8 mouse cellular contexts compared by ENCODE assay signal in genomic region chrX:147553421-147554201, GRCm38 (mm10). TPM values are rescaled to one million over a fixed set of nuclear protein-coding genes. Genes with fewer than 3 reads are reported as not detected.
A peak's percentile ranks its signal among the peaks of the same experiment; 100 is the strongest.
DNase-seq lines count a peak whose midpoint lies in the region; ATAC-seq and TF ChIP-seq lines count a peak whose summit lies in the region.

Lrch2 (minus strand) TSS chrX:147554081.

- H3K27ac ChIP-seq in hindbrain, embryonic 16.5 days (ENCODE audit: low read depth, low read length), result peak within 1 kb of the TSS; percentile 84
- peak within 1 kb of the TSS; percentile 93 for H3K27ac ChIP-seq in midbrain, embryonic 15.5 days
- H3K27ac ChIP-seq in stomach, postnatal 0 days (replicated peaks), result peak within 1 kb of the TSS; percentile 49; the same call in 1 of the 2 replicates

- H3K9me3 ChIP-seq in hindbrain, embryonic 16.5 days (ENCODE audit: control insufficient read depth, low read length), result no peaks in the 10 kb centered on the region
- H3K9me3 ChIP-seq in midbrain, embryonic 15.5 days, result no peaks in the 10 kb centered on the region
- no peaks in the 10 kb centered on the region for H3K9me3 ChIP-seq in stomach, postnatal 0 days (ENCODE audit: control insufficient read depth, low read length)

- 20% methylated on average over 38 of the region's 50 CpGs for WGBS in hindbrain, embryonic 16.5 days
- 24% methylated on average over 38 of the region's 50 CpGs for WGBS in midbrain, embryonic 15.5 days
- WGBS in stomach, postnatal 0 days, result 13% methylated on average over 30 of the region's 50 CpGs

- no peaks in the 10 kb centered on the region for H3K27me3 ChIP-seq in hindbrain, embryonic 16.5 days (replicated peaks; ENCODE audit: control insufficient read depth, insufficient read depth, low read length)
- H3K27me3 ChIP-seq in midbrain, embryonic 15.5 days (replicated peaks), result no peaks in the 10 kb centered on the region
- no peaks in the 10 kb centered on the region for H3K27me3 ChIP-seq in stomach, postnatal 0 days (ENCODE audit: control insufficient read depth, insufficient read depth, low read length)

- intact Hi-C loops in left cerebral cortex, postnatal 4 days (cut with DNase I), result no loop called here

- peak within 1 kb of the TSS; percentile 59 for H3K4me3 ChIP-seq in hindbrain, embryonic 16.5 days (ENCODE audit: low read length)
- H3K4me3 ChIP-seq in midbrain, embryonic 15.5 days, result peak within 1 kb of the TSS; percentile 66
- peak within 1 kb of the TSS; percentile 44 for H3K4me3 ChIP-seq in stomach, postnatal 0 days (ENCODE audit: low read depth, low read length)

- H3K4me2 ChIP-seq in hindbrain, embryonic 16.5 days (ENCODE audit: low read length), result peak within 1 kb of the TSS; percentile 51
- H3K4me2 ChIP-seq in midbrain, embryonic 15.5 days, result peak within 1 kb of the TSS; percentile 48
- peak within 1 kb of the TSS; percentile 51 for H3K4me2 ChIP-seq in stomach, postnatal 0 days (replicated peaks; ENCODE audit: low read depth)

- no peaks in the 10 kb centered on the region for H3K4me1 ChIP-seq in hindbrain, embryonic 16.5 days (ENCODE audit: control insufficient read depth, insufficient read depth, low read depth, low read length)
- peaks cover 6% of the 10 kb centered on the region; the same call in 1 of the 2 replicates for H3K4me1 ChIP-seq in midbrain, embryonic 15.5 days
- no peaks in the 10 kb centered on the region for H3K4me1 ChIP-seq in stomach, postnatal 0 days (replicated peaks; ENCODE audit: control insufficient read depth, insufficient read depth)

- TF ChIP-seq CTCF in stomach, postnatal 0 days (IDR thresholded peaks at IDR 0.05; ENCODE audit: low read depth), result no peak

- ATAC-seq in hindbrain, embryonic 16.5 days, result peak; percentile 94
- peak; percentile 93 for ATAC-seq in midbrain, embryonic 15.5 days (replicated peaks)
- ATAC-seq in stomach, postnatal 0 days (ENCODE audit: low FRiP score, low TSS enrichment), result peak; percentile 42; the same call in 1 of the 2 replicates

- H3K36me3 ChIP-seq in hindbrain, embryonic 16.5 days (ENCODE audit: control insufficient read depth, insufficient read depth, low read length), result no peaks in the 10 kb centered on the region
- H3K36me3 ChIP-seq in midbrain, embryonic 15.5 days (replicated peaks), result no peaks in the 10 kb centered on the region
- no peaks in the 10 kb centered on the region for H3K36me3 ChIP-seq in stomach, postnatal 0 days (ENCODE audit: control insufficient read depth, insufficient read depth, low read length)

- peak within 1 kb of the TSS; percentile 70 for H3K9ac ChIP-seq in hindbrain, embryonic 16.5 days (ENCODE audit: low read depth, low read length)
- peak within 1 kb of the TSS; percentile 78 for H3K9ac ChIP-seq in midbrain, embryonic 15.5 days
- H3K9ac ChIP-seq in stomach, postnatal 0 days (ENCODE audit: low read length), result peak within 1 kb of the TSS; percentile 63

- peak; percentile 23 to 38 for DNase-seq in adrenal gland, adult 18-20 months (ENCODE audit: low spot score in 2 of 2)
- peak; percentile 68 to 77 for DNase-seq in cerebellum, postnatal 14 days
- DNase-seq in frontal cortex, postnatal 25 days (ENCODE audit: low spot score in 2 of 2), result peak; percentile 15 to 29
- DNase-seq in left cerebral cortex, postnatal 4 days, result peak; percentile 72
- peak; percentile 22 for DNase-seq in stomach, postnatal 0 days (ENCODE audit: low spot score)
- DNase-seq in B cell, adult 2 months, result no peak

- no peak for TF ChIP-seq EP300 in stomach, postnatal 0 days (optimal IDR thresholded peaks at IDR 0.05)

RNA-seq across cellular contexts. Expression of gene Lrch2, which starts in this region (rescaled TPM):
- 10 to 100 TPM; 20.1 to 25.9 TPM for total RNA-seq in adrenal gland, adult 18-20 months (2021)
- 7.6 and 8.2 TPM in 2 replicates for polyA plus RNA-seq in hindbrain, embryonic 16.5 days (2015; fragmentation: Nextera tagmentation; extraction: Ambion mirVana)
- total RNA-seq in left cerebral cortex, postnatal 4 days (2021), result 10 to 100 TPM; 49.9 TPM
- polyA plus RNA-seq in midbrain, embryonic 15.5 days (2015; fragmentation: Nextera tagmentation; extraction: Ambion mirVana), result 10.6 and 11.4 TPM in 2 replicates
- polyA plus RNA-seq in stomach, postnatal 0 days (2015; fragmentation: Nextera tagmentation; extraction: Ambion mirVana), result 2.0 and 2.1 TPM in 2 replicates

Comparison
In these comparisons a context has a peak if more than half of its experiments do, and no peak if none do; other contexts are left out.
1. DNase-seq: peak in adrenal gland, adult 18-20 months (2 of 2), cerebellum, postnatal 14 days (2 of 2), frontal cortex, postnatal 25 days (2 of 2), left cerebral cortex, postnatal 4 days (single experiment) and stomach, postnatal 0 days (single experiment); none in B cell, adult 2 months (0 of 2).
2. ATAC-seq: peak in every context shown above with its lines; median percentile 94 in hindbrain, embryonic 16.5 days; 93 in midbrain, embryonic 15.5 days; 42 in stomach, postnatal 0 days.
3. Peak in every context shown above with its lines, with median percentiles within 50 percentile points of each other: H3K27ac ChIP-seq, H3K4me2 ChIP-seq, H3K4me3 ChIP-seq and H3K9ac ChIP-seq.